Mouse (Mus musculus) olfactory bulb, adult 2 months (tissue): ENCODE results near the gene Fam50b. TPM values are rescaled to one million over a fixed set of nuclear protein-coding genes. Genes with fewer than 3 reads are reported as not detected.

Experiments
- H3K27ac ChIP-seq: fragments of 200-500 bp; 2 replicates; pipeline ENCODE4 v1.5.1; 2012; ENCODE audit warnings: low read depth, low read length; ENCODE audit not compliant: insufficient read depth
- H3K4me1 ChIP-seq: fragments of 200-500 bp; 2 replicates; pipeline ENCODE4 v1.6.1; 2012; ENCODE audit warnings: low read length; ENCODE audit not compliant: control insufficient read depth, insufficient read depth
- H3K4me3 ChIP-seq: fragments of 200-500 bp; 2 replicates; pipeline ENCODE4 v1.5.1; 2012; ENCODE audit warnings: mild to moderate bottlenecking, low read depth, low read length, moderate library complexity; ENCODE audit not compliant: insufficient read depth
- CTCF ChIP-seq: fragments of 200-500 bp; IDR thresholded peaks from 2 replicates; pipeline ENCODE4 v1.5.1; 2012; ENCODE audit warnings: low read depth, mild to moderate bottlenecking, low read length, moderate library complexity; ENCODE audit not compliant: insufficient read depth
- POLR2A ChIP-seq: fragments of 200-500 bp; IDR thresholded peaks from 2 replicates; pipeline ENCODE4 v1.6.1; 2012; ENCODE audit warnings: mild to moderate bottlenecking, low read depth, low read length, moderate library complexity; ENCODE audit not compliant: insufficient read depth
- WGBS: fragments of 180-500 bp; shearing (Covaris S2); methylation state at CpG from one replicate; pipeline ENCODE4 v1.1.7; 2018; 5-methylcytosine and 5-hydroxymethylcytosine counted together
- polyA plus RNA-seq: library from polyadenylated mRNA; stranded (reverse); fragments of >200 nt; gene quantifications from 2 replicates; pipeline ENCODE4 v1.2.4, GENCODE M21; 2012; ENCODE audit warnings: low replicate concordance; ENCODE audit not compliant: missing spikeins, insufficient read depth, insufficient read length

Fam50b gene
- polyA plus RNA-seq, 1 experiment, result not detected

DNA sequence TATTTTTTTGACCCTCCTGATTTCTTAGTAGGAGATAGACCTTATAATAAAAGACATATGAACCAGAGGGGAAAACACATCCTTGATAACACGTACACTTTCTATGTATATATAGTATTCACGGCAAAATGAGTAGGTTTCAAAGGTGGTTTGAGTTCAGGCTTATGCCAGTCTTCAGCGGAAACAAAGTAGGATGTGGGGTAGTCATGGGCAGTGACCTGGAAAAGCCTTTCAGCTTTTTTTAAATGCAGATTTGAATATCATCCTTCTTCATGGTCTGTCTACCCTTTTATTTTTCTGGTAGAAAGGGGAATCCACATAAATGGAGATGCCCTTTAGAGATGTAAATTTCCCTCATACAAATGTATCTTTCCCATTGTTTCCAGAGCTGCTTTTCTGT, 29.8 kb upstream of the Fam50b start:
- H3K27ac ChIP-seq, result no peak overlapping the region
- H3K4me1 ChIP-seq, result no peaks in the 10 kb centered on the region
- H3K4me3 ChIP-seq, result no peak overlapping the region
- no peak for TF ChIP-seq POLR2A
- TF ChIP-seq CTCF, result no peak
- WGBS, result 81% methylated on average over 3 of the region's 3 CpGs

DNA sequence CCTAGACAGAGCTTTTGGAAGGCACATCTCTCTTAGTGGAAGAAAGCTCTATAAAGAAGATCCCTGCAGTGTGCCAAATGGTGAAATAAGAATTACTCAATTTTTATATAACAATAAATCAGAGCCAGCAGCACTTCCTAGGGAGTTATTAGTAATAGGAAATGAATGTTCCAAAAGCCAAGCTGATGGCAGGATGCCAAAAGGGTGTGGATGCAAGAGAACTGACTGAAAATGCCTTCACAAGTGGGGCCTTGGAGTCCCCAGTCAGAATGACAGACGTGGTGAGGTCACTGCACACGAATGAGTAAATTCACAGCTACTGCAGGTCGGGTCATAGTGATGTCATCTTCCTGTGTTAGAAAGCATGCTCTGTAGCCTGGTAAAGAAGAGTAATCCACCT, 25.7 kb upstream of the Fam50b start:
- no peaks in the 10 kb centered on the region for H3K4me1 ChIP-seq
- TF ChIP-seq CTCF, result no peak
- no peak for TF ChIP-seq POLR2A
- H3K27ac ChIP-seq, result no peak overlapping the region
- H3K4me3 ChIP-seq, result no peak overlapping the region
- 47% methylated on average over 3 of the region's 3 CpGs for WGBS

DNA sequence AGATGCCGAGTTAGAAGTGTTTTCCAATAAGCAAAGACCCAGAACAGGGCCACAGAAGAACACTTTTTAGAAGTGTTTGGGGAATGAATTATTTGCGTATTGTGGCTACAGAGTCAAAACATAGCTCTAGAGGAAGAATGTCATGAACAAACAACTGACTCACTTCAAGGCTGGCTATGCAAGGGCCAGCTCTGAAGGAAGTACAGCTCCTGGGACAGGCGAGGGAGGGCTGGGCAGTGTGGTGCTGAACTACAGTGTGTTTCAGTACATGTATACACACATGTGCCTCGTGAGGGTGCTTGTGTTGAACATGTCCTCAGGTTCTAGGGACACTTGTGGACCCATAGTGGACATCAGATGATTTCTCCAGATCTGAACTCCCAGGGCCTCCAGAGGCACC, 25.1 kb upstream of the Fam50b start:
- TF ChIP-seq POLR2A (no peak), CTCF (no peak)
- no peak overlapping the region for H3K4me3 ChIP-seq
- H3K4me1 ChIP-seq, result no peaks in the 10 kb centered on the region
- WGBS, result 91% methylated on average over 4 of the region's 4 CpGs
- H3K27ac ChIP-seq, result no peak overlapping the region

DNA sequence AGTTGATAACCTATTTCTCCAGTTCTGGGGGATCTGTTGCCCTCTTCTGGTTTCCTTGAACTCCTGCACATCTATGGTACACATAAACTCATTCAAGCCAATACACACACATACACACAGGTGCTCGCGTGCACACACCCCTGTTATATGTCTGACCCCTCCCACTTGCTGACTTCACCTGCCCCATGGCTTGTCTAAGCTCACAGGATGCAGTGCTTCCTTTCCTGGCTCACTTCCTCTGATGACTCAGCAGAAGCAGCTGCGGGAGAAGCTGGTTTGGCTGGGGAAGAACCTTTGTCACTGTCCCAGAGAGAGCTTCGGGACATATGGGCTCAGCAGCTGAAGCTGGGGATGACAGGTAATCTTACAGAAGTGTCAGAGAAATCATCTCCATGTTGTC, 23.2 kb upstream of the Fam50b start:
- TF ChIP-seq CTCF (no peak), POLR2A (no peak)
- Histone ChIP-seq H3K4me1 (no peaks in the 10 kb centered on the region), H3K27ac (no peak overlapping the region), H3K4me3 (no peak overlapping the region)
- WGBS, result 88% methylated on average over 4 of the region's 4 CpGs

DNA sequence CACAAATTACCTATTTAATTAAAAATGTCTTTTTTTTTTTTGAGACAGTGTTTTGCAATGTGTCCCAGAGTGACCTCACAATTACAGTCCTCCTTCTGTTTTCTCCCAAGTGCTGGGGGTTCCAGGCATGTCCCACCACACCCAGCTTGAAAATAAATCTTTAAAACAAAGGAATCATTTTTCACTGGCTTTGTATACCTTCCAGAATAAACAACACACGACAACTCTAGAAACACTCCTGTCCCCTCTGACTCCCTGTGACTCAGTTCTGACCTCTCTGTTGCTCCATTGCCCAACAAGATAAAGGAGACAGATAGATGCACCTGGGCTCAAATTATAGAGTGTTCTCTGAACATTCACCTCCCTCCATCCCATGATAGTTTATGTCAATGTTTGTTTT, 21.8 kb upstream of the Fam50b start:
- Histone ChIP-seq H3K4me1 (no peaks in the 10 kb centered on the region), H3K27ac (no peak overlapping the region), H3K4me3 (no peak overlapping the region)
- WGBS, result 53% methylated on average over 1 of the region's 1 CpGs
- TF ChIP-seq CTCF (no peak), POLR2A (no peak)

DNA sequence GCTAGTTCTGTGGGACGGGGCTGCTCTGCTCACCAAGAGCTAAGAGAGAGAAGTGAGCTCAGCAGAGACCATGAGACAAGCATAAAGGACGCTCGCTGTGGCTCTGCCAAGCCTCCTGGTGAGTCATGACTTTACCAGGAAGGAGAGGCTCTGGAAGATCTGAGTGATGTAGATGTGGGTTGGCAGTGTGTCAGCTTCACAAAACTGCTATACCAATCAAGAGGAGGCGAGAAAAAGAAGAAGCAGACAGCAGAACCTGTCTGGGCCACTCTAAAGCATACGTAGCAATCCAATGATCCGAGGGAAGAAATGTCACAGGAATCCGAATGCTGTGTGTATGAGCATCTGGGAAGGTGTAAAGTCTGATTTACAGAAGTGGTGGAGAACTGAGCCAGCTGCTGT, 19.2 kb upstream of the Fam50b start:
- H3K27ac ChIP-seq, result no peak overlapping the region
- WGBS, result 38% methylated on average over 7 of the region's 7 CpGs
- TF ChIP-seq POLR2A, result no peak
- TF ChIP-seq CTCF, result no peak

DNA sequence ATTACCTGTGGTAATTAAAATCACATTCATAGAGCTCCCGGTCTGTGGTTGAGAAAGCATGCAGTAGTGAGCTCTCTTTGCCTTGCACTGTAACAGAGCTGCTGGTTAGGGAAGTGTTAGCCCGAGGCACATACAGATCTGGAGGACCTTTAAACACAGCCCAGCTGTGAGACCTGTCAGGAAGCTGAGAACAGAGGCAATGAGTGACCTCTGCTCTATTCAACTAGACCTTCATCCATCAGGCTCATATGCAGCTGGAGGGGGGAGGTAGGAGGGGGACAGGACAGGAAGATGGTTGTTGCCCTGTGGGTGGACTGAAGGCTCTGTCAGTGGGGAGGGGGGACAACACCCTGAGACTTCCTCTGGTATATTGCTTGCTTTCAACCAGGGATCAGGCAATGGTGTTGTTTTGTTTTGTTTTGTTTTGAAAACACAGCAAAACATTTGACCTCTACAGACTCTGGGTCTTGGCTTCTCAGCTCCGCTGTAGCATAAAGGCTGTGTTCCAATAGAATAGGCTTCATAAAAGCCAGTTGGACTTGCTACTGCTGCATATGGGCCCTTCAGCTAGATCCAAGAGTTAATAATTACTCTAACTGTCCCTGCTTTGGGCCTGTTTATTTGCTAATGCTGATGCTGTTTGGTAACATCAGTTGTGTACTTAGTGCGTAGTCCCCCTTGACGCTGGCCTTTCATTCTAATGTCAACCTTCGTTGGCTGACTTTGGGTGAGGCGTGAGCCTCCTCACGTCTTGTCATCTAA, 9.6 kb upstream of the Fam50b start:
- no peak for TF ChIP-seq CTCF
- TF ChIP-seq POLR2A, result no peak

More for the DNA sequence above, 19.2 kb upstream of the Fam50b start:
- Histone ChIP-seq H3K4me3 (no peak overlapping the region), H3K4me1 (no peaks in the 10 kb centered on the region)

DNA sequence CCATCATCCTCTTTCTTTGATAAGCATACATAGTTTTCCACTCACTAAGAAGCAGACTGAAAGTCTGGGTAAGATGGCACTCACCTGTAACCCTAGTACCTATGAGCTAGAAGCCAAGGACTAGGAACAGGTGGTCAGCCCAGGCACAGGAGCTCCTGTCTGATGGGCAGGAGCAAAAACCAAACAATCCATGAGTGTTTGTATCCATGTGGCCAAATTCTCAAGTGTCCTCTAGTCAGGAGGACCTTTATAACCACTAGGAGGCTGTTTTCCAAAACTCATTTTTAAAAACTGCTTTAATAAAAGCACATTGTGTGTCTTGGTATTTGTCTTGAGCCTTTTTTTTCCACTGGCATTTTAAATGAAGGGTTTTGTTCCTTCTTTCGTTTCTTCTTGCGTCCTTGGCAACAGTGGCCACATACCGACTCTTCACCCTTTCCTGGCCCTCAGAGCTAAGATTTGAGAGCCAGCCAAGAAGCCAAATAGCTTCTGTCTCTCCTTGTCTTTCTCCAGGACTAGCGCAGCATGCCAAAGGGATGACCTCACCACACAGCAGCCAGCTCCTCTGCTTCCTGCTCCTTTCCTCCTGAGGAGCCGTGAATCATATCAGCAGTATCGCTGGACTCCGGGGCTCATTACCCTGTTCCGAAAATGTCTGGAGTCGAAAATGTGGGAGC, 8.7 kb upstream of the Fam50b start:
- H3K4me3 ChIP-seq, result 0 out of 2 replicates have a peak overlapping the region, but pooled peaks have one; percentile 13
- peaks cover 5% of the 10 kb centered on the region for H3K4me1 ChIP-seq
- WGBS, result 9% methylated on average over 9 of the region's 9 CpGs
- TF ChIP-seq POLR2A (no peak), CTCF (no peak)
- H3K27ac ChIP-seq, result no peak overlapping the region

More for the DNA sequence above, 9.6 kb upstream of the Fam50b start:
- H3K27ac ChIP-seq, result no peak overlapping the region
- H3K4me3 ChIP-seq, result no peak overlapping the region
- H3K4me1 ChIP-seq, result peaks cover 5% of the 10 kb centered on the region
- WGBS, result 86% methylated on average over 8 of the region's 8 CpGs

DNA sequence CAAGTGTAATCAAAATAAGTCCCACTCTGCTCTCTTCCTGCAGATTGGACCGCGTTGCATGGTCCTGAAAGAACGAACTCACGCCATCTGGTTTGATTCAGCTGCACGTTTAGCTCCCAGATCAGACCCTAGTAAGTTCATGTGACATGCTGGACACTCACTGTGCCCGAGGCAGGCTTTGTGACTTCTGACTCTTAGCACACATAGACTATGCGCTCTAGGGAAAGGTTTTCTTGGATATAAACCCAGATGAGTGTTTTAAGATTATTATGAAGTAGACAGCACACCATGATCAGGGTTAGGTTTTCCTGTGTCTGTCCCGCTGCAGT, 8.2 kb upstream of the Fam50b start:
- WGBS, result 33% methylated on average over 8 of the region's 8 CpGs
- H3K27ac ChIP-seq, result no peak overlapping the region
- H3K4me3 ChIP-seq, result 0 out of 2 replicates have a peak overlapping the region, but pooled peaks have one; percentile 13
- TF ChIP-seq POLR2A, result no peak
- TF ChIP-seq CTCF, result no peak
- peaks cover 5% of the 10 kb centered on the region for H3K4me1 ChIP-seq

DNA sequence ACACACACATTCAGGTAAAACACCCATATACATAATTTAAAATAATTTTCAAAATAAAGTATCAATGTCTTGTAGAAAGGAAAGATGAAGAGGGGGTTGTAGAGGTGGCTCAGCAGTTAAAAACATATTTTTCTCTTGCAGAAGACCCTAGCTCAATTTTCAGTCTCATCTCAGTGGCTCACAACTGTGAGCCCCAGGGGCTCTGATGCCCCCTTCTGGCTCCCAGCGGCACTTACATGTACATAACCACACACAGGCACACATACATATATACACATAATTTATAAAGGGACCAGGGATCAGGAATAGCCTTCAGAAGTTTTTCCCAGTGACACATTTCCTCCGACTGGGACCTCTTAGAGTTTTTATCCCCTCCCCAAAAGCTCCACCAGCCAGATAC, 7.6 kb upstream of the Fam50b start:
- WGBS, result 97% methylated on average over 2 of the region's 2 CpGs
- no peak overlapping the region for H3K27ac ChIP-seq
- no peak overlapping the region for H3K4me3 ChIP-seq
- peaks cover 5% of the 10 kb centered on the region for H3K4me1 ChIP-seq
- no peak for TF ChIP-seq CTCF
